17 mouse cellular contexts compared by ENCODE assay signal in the genomic region with DNA sequence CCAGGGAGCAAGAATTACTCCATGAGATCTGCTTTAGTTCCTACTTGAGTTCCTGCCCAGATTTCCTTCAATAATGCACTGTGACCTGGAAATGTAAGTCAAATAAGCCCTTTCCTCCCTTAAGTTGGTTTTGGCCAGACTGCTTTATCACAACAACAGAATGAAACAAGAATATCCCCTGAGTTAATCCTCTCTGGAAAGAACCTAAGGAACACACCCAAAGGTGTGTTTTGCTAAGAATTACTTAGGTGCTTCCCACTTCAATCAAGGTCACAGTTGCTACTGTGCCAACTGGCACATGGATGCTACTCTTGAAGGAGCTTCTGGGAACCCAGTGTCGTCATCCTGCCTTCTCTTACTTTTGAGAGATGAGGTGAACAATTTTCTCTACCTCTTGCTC.
"Had no signal": no experiment of that assay in that cellular context is flagged by ENCODE, and none has a peak within 500 bp of the region (broad histone marks: within the 10 kb centered on the region; RNA-seq: fewer than 3 reads in every experiment).

No protein-coding gene starts in this region.

- H3K4me1 ChIP-seq: lung, embryonic 15.5 days; megakaryocyte, embryonic 14.5 days; midbrain, embryonic 13.5 days; midbrain, embryonic 15.5 days; neural tube, embryonic 12.5 days; stomach, embryonic 15.5 days had no signal

- H3K27ac ChIP-seq: lung, embryonic 15.5 days; macrophage; midbrain, embryonic 13.5 days; midbrain, embryonic 15.5 days; neural tube, embryonic 12.5 days; stomach, embryonic 15.5 days; stomach, postnatal 0 days had no signal

- H3K9me3 ChIP-seq: lung, embryonic 15.5 days; midbrain, embryonic 13.5 days; midbrain, embryonic 15.5 days; neural tube, embryonic 12.5 days; stomach, embryonic 15.5 days had no signal

- H3K9ac ChIP-seq: lung, embryonic 15.5 days; midbrain, embryonic 13.5 days; midbrain, embryonic 15.5 days; neural tube, embryonic 12.5 days; stomach, embryonic 15.5 days had no signal

- ATAC-seq: lung, postnatal 0 days; midbrain, embryonic 13.5 days; midbrain, embryonic 15.5 days had no signal

- H3K4me2 ChIP-seq: lung, embryonic 15.5 days; midbrain, embryonic 11.5 days; midbrain, embryonic 13.5 days; midbrain, embryonic 15.5 days; neural tube, embryonic 12.5 days; stomach, embryonic 15.5 days had no signal

- DNase-seq: lung, adult 18-20 months; lung, postnatal 14 days; lung, postnatal 36 days; right cerebral cortex, postnatal 14 days; thymus, adult 2 months; thymus, postnatal 25 days; thymus, postnatal 4 days had no signal

- H3K27me3 ChIP-seq: lung, embryonic 15.5 days; midbrain, embryonic 13.5 days; midbrain, embryonic 15.5 days; neural tube, embryonic 12.5 days; stomach, embryonic 15.5 days had no signal

- H3K36me3 ChIP-seq: lung, embryonic 15.5 days; midbrain, embryonic 13.5 days; midbrain, embryonic 15.5 days; neural tube, embryonic 12.5 days; stomach, embryonic 15.5 days had no signal

- H3K4me3 ChIP-seq: lung, embryonic 15.5 days; megakaryocyte, embryonic 14.5 days; midbrain, embryonic 13.5 days; midbrain, embryonic 15.5 days; neural tube, embryonic 12.5 days; stomach, embryonic 15.5 days had no signal
